Mouse (Mus musculus): ENCODE results near the gene Hyal1.

Gene Hyal1

DNA sequence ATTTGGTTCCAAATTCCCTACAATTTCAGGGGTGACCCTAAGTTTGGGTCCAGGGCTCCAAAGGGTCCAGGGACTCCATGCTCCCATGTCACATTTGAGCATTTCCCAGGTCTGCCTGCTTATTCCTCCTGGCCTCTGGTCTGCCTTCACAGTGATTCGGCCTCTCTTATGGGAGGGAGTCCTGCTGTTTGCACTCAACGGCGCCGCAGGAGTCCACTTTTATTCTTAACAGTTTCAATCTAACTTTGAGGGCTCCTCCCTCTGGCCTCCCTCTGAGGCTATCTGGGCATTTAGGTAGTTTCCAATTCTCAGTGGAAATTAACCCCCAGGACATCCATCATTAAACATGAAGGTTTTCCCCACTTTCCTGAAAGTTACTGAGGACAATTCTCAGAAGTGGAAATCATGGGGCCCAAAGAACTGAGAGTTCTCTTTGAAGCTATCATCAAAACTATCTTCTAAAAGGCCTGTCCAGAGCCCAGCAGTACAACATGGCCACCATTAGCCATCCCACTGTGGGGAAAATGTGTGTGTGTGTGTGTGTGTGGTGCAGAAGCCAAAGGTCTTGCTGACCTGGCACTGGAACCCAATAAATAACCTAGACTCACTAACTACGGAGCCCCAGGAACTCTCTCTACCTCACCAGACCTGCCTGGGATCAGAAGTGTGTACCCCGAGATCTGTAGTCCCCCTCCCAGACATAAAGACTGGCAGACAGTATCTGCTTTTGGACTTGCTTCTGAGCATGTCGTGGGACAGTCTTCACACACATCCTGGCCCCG lies 17.7 kb downstream of the Hyal1 start:
- no peak for DNase-seq (ENCODE audit: low spot score in 2 of 2)

DNA sequence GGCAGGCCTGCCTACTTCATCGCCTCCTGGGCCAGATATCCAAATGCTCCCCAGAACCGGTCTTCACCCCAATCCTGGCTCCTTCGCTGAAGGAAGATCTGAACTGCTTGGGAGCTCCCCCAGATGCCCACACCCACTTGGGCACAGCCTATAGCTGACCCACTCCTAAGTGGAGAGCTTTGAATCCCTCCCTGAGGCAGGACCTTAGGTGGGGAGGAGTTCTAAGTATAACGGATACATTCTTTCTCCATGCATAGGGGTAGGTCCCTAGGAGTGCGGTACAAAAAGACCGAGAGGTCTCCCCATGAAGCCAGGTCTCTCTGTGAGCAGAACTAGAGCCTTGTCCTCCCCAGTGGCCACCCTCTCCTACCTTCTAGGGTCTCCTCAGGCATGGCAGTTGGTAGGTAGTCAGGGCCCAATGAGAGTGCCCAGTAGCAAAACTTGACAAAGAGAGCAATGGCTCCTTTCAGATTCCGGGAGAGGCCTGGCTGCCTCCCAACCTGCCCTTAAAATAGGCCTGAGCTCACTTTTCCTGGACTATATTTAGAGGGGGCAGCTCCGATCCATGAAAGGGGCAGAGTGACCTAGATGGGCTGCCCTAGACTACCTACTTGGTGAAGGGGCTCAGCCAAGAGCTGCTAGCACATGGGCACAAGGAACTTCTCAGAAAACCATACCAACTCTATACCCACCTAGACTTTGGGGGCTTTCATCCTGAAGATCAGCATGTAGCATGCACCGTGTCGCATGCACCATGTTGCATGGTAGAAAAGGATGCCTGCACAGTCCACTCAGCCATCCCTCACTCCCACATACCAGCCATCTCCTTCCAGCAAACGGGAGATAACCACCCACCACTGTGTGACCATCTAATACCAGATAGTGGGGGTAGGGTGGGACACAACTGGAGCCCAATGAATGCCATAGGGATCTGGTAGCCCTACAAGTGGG lies 20.2 kb downstream of the Hyal1 start:
- DNase-seq (ENCODE audit: low spot score in 2 of 2), result no peak

DNA sequence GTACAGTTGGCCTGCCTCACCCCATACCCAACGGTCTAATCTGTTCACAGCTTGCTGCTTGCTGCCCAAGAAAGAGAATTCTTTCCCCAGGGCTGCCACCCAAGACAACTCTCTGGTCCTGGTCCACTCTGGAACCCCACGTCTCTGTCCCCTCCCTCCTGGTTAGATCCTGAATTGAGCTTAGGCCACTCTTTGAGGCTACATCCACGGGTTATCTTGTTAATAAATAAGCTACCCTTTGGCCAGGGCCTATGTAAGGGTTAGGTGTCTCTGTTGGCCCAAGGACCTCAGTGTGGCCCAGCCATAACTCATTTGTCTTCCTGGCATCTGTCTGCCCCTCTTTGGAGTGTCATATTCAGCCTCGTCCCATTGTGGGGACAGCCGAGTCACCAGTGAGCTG lies 21.7 kb downstream of the Hyal1 start:
- no peak for DNase-seq (ENCODE audit: low spot score in 2 of 2)

DNA sequence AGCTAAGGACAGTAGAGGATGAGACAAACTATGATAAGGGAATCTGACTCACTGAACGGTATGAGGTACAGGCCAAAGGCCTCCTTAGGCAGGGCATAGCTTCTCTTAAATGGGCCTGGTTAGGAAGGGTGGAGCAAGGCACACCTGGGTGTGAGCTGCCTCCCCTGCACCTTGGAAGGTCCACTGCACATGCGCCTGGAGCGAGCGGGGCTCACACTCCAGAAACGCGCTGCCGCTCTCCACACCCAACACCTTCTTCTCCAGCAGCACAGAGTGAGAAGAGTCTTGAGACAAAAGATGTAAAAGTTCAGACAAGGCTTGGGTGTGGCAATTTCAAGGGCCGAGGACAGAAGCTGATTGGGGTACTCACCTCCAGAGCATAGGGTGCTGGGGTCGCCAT lies 22.7 kb downstream of the Hyal1 start:
- no peak for DNase-seq (ENCODE audit: low spot score in 2 of 2)

GRCm38 (mm10) chr9:107599842-107600241 lies 23.1 kb downstream of the Hyal1 start:
- no peak for DNase-seq (ENCODE audit: low spot score in 2 of 2)

GRCm38 (mm10) chr9:107600745-107601144 lies 24.0 kb downstream of the Hyal1 start:
- DNase-seq (ENCODE audit: low spot score in 2 of 2), result no peak

GRCm38 (mm10) chr9:107601275-107601674 lies 24.5 kb downstream of the Hyal1 start:
- DNase-seq (ENCODE audit: low spot score in 2 of 2), result no peak

- peak; percentile 85 to 96 for DNase-seq (ENCODE audit: low spot score in 2 of 2)
Observed at GRCm38 (mm10) chr9:107602068-107602648, 25.4 kb downstream of the Hyal1 start.

DNA sequence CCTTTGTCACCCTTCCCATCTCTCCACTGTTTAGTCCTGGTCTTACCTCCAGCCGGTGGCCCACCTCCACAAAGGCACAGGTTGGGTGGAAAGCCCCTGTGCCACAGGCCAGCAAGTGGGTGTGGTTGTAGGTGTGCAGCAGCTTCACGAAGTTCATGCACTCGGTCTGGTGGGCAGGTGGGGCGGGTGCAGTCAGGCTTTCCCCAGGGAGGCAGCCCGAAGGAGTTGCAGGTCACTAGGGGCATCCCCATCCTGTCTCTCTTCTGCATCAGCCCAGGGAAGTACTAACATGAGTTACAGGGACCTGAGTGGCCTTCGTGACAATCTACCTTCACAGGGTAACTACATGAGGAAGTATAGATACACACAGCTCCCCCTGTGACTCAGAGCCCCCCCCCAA lies 26.5 kb downstream of the Hyal1 start:
- DNase-seq (ENCODE audit: low spot score in 2 of 2), result no peak

DNA sequence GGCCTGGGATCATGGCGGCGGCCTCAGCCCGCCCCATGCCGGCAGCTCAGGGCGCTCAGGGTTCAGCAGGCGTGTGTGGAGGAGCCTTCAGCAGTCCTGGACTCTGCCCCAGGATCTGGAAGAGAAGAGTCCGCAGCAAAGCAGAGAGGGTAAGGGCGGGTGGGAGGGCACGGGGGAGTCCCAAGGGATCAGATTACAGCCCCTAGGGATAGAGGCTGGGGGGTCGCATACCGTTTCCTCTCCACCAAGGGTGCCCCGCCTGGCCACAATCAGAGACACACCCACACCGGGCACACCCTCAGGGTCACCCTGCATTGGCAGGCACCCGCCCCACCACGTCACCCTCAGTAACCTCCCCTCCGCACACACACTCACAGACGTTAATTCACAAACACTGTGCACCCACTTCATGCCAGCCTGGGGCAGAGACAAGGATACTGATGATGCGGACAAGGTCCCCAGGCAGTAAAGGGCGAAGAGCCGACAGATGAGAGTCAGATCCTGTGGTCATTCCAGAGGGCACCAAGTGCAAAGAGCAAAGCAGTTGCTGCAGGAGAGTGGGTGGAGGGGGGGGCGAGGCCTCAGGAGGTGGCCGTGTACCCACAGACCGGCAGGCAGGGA lies 28.4 kb downstream of the Hyal1 start:
- no peak for DNase-seq (ENCODE audit: low spot score in 2 of 2)

DNA sequence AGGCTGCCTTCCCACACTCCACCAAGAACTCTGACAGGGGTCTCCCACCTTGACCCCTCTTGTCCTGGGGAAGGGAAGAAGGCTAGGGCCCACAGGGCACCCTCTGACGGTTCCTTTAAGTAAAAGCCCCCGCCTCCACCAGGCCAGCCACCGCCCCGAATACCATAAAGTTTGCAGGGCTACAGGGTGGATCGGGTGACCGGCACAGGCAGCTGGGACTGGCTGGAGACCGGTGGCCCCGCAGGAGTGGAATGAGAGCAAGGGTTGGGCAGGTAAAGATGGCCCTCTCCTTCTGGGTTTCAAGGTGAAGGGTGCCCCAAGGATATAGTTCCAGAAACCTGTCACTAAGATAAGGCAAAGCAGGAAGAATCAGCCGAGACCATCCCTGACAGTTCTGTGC lies 29.9 kb downstream of the Hyal1 start:
- DNase-seq (ENCODE audit: low spot score in 2 of 2), result no peak

DNA sequence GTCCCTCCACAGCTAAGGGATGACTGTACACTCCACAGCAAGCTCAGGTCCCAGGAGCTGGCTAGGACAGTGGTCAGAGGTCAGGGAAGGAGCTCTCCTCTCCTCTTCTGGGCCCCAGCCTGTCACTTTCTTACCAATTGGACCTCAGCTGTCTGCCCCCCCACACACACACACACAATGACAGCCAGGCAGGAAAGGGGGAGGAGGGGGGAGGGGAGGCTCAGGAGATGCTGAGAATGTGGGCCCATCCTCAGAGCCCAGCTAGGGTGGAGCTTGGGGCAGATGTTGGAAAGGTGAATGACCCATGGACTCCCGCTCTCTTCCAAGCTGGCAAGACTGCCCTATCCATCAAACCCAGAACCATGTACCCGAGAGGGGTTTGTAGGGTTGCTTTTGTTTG lies 30.3 kb downstream of the Hyal1 start:
- no peak for DNase-seq (ENCODE audit: low spot score in 2 of 2)

DNA sequence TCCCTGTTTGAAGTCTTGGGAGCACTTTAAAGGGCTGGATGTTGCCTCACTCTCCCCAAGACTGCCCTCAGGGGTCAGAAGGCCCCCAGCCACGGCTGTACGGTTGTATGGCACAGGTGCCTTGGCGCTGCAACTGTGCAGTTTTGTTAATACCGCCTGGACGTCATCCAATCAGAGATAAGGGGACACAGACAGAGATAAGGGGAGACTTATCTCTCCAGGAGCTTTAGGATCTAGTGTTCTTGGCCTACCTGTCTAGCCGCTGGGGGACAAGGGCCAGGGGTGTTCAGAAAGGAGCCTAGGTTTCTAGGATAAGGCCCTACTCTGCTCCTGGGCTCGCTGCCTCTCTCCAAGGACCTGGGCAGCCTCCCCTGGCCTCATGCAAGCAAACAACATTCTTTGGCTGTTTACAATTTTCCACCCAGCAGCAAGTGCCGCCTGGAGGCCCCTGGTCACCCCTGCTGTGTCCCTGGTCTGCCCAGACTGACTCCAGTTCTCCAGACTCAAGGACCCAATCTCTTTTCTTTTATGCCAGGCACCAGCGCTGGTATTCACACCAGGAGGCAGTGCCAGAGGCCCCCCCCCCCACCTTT lies 31.0 kb downstream of the Hyal1 start:
- no peak for DNase-seq (ENCODE audit: low spot score in 2 of 2)

GRCm38 (mm10) chr9:107608741-107609432 lies 32.2 kb downstream of the Hyal1 start, which contains the start of gene Sema3b:
TSS of gene Sema3b (minus strand) at chr9:107609229.
- DNase-seq (ENCODE audit: low spot score in 2 of 2), result no peak

DNA sequence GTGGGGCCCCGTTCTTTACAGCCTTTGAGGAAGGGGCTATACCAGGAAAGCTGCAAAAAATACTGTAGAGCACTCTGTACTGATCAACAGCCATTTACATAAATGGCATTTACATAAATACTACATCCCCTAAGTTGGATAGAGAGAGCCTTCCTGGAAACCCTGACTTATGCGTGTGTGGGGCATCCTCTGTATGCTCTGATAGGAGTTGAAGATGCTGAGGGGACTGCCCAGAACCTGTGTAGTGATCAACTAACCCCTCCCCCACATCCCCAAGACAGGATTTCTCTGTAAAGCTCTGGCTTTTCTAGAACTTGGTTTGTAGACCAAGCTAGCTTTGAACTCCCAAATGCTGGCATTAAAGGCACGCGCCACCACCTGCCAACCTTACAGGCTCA lies 32.7 kb downstream of the Hyal1 start:
- no peak for DNase-seq (ENCODE audit: low spot score in 2 of 2)

DNA sequence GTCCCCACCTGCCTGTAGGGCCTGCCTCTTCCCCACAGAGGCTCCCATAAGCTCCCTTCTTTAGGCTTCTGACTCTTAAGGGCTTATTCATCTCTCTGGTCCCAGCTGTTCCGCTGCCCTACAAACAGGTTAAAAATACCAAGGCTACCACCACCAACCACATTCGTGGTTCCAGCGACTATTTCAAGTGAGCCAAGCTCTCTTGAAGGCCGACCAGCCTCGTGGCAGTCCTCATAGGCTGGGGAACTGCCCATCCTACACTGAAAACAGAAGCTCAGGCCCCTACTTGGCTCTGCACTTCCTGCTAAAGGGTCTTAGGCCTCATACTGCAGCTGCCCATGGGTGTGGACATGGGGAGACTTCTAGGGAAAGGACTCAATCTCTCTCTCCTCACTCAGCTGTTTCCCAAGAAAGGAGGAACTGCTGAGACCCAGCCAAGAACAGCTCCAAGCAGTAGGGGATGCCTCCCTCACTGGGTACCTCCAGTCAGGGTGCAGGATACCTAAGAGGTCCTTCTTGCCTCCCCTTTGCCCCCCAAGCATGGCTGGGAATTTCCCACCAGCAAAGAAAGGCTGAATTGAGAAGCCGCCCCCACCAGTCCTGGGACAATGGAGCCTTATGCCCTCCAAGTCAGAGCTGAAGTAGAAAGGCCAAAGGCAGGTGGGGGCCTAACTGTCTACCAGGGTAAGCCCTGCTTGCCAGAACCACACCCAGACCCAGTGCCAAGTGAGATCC lies 34.9 kb downstream of the Hyal1 start:
- DNase-seq (ENCODE audit: low spot score in 2 of 2), result no peak

- DNase-seq (ENCODE audit: low spot score in 2 of 2), result peak; percentile 97 to 99
Observed at GRCm38 (mm10) chr9:107612191-107612944, 35.6 kb downstream of the Hyal1 start.

DNA sequence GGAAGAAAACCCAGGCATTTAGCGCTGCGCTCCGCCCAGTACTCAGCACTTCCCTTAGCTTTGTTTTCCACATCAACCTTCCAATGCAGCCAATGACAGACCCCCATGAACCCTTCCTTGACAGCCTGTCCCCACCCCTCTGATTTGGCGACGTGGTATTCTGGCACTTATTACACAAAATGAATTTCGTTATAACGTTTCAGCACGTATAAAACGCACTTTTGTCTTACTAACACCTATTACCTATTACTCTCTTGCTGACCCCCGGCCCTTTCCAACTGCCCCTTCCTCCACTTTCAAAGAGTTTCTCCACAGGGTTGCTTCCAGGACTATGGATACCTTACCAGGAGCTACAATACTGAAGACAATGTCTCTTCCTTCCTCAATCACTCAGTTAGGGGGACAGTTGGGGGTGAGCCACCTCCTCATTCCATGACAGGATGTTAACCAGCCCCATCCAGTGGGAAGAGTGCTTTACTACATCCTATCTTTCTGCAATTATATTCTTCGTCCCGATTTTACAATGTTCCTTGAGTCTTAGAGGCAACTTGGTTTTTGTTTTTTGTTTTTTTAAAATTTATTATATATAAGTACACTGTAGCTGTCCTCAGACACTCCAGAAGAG lies 36.3 kb downstream of the Hyal1 start:
- no peak for DNase-seq (ENCODE audit: low spot score in 2 of 2)

GRCm38 (mm10) chr9:107615035-107615434 lies 38.3 kb downstream of the Hyal1 start:
- DNase-seq (ENCODE audit: low spot score in 2 of 2), result no peak

Measured in urinary bladder, postnatal 4 days (tissue).